16 mouse cellular contexts compared by ENCODE assay signal in genomic region chr1:127850075-127850610, GRCm38 (mm10). TPM values are rescaled to one million over a fixed set of nuclear protein-coding genes. Genes with fewer than 3 reads are reported as not detected.
DNase-seq lines count a peak whose midpoint lies in the region; ATAC-seq lines count a peak whose summit lies in the region.
"Had no signal": no experiment of that assay in that cellular context is flagged by ENCODE, and none has a peak within 500 bp of the region (broad histone marks: within the 10 kb centered on the region; RNA-seq: fewer than 3 reads in every experiment).

No protein-coding gene starts in this region.

- intact Hi-C loops in heart, postnatal 10 days (cut with DNase I) = no loop called here

- H3K27ac ChIP-seq in kidney, embryonic 14.5 days (ENCODE audit: low read depth, low read length) = 0 out of 2 replicates have a peak overlapping the region, but pooled peaks have one; percentile 6
- H3K27ac ChIP-seq in hindbrain, embryonic 14.5 days = no peak overlapping the region
- H3K27ac ChIP-seq in neural tube, embryonic 15.5 days (replicated peaks) = no peak overlapping the region
- H3K27ac ChIP-seq: forebrain, embryonic 10.5 days; hindbrain, postnatal 0 days; stomach, embryonic 15.5 days had no signal

- no peak overlapping the region for H3K4me3 ChIP-seq in kidney, embryonic 14.5 days (ENCODE audit: low read length)
- H3K4me3 ChIP-seq in hindbrain, embryonic 14.5 days (replicated peaks; ENCODE audit: low read length) = no peak overlapping the region
- H3K4me3 ChIP-seq in neural tube, embryonic 15.5 days (replicated peaks) = no peak overlapping the region
- H3K4me3 ChIP-seq: forebrain, embryonic 10.5 days; stomach, embryonic 15.5 days had no signal

- ATAC-seq in kidney, embryonic 14.5 days (ENCODE audit: low FRiP score, low TSS enrichment) = no peak
- ATAC-seq in hindbrain, embryonic 14.5 days (ENCODE audit: low FRiP score) = no peak
- ATAC-seq in neural tube, embryonic 15.5 days (ENCODE audit: low FRiP score) = no peak
- ATAC-seq: hindbrain, postnatal 0 days had no signal

- H3K27me3 ChIP-seq in kidney, embryonic 14.5 days (ENCODE audit: control insufficient read depth, insufficient read depth, low read length) = no peaks in the 10 kb centered on the region
- no peaks in the 10 kb centered on the region for H3K27me3 ChIP-seq in hindbrain, embryonic 14.5 days (ENCODE audit: control insufficient read depth, insufficient read depth, low read length)
- H3K27me3 ChIP-seq in neural tube, embryonic 15.5 days (replicated peaks) = no peaks in the 10 kb centered on the region
- H3K27me3 ChIP-seq: stomach, embryonic 15.5 days had no signal

- H3K9me3 ChIP-seq in kidney, embryonic 14.5 days (ENCODE audit: control insufficient read depth, low read length) = peaks cover 4% of the 10 kb centered on the region; the same call in 1 of the 2 replicates
- H3K9me3 ChIP-seq in hindbrain, embryonic 14.5 days (ENCODE audit: control insufficient read depth, low read length) = peaks cover 13% of the 10 kb centered on the region
- peaks cover 8% of the 10 kb centered on the region; the same call in 1 of the 2 replicates for H3K9me3 ChIP-seq in neural tube, embryonic 15.5 days (replicated peaks)
- H3K9me3 ChIP-seq: stomach, embryonic 15.5 days had no signal

- H3K4me1 ChIP-seq in kidney, embryonic 14.5 days (ENCODE audit: control insufficient read depth, insufficient read depth, low read length) = no peaks in the 10 kb centered on the region
- no peaks in the 10 kb centered on the region for H3K4me1 ChIP-seq in hindbrain, embryonic 14.5 days (replicated peaks; ENCODE audit: control insufficient read depth, insufficient read depth, low read length)
- H3K4me1 ChIP-seq in neural tube, embryonic 15.5 days = no peaks in the 10 kb centered on the region
- H3K4me1 ChIP-seq: forebrain, embryonic 10.5 days; stomach, embryonic 15.5 days had no signal

- no peaks in the 10 kb centered on the region for H3K36me3 ChIP-seq in kidney, embryonic 14.5 days (ENCODE audit: control insufficient read depth, insufficient read depth, low read length)
- H3K36me3 ChIP-seq in hindbrain, embryonic 14.5 days (replicated peaks; ENCODE audit: control insufficient read depth, insufficient read depth) = no peaks in the 10 kb centered on the region
- H3K36me3 ChIP-seq in neural tube, embryonic 15.5 days = no peaks in the 10 kb centered on the region
- H3K36me3 ChIP-seq: forebrain, embryonic 10.5 days; stomach, embryonic 15.5 days had no signal

- DNase-seq in kidney, adult 11 months = no peak
- DNase-seq in 3T3-L1 (ENCODE audit: low read depth, low spot score) (peak; percentile 88), NIH3T3 (ENCODE audit: low read depth) (peak; percentile 96)
- peak; percentile 17 to 20 for DNase-seq in heart, postnatal 10 days
- no peak for DNase-seq in hindbrain, embryonic 14.5 days (ENCODE audit: low spot score)
- no peak for DNase-seq in embryo, embryonic 10 days (ENCODE audit: low spot score)
- DNase-seq: gastrocnemius, postnatal 36 days; lung, postnatal 4 days; right cerebral cortex, adult 18-20 months had no signal

- H3K4me2 ChIP-seq in kidney, embryonic 14.5 days (replicated peaks; ENCODE audit: low read depth, low read length) = no peak overlapping the region
- H3K4me2 ChIP-seq in hindbrain, embryonic 14.5 days (replicated peaks) = no peak overlapping the region
- H3K4me2 ChIP-seq in neural tube, embryonic 15.5 days = no peak overlapping the region
- H3K4me2 ChIP-seq: stomach, embryonic 15.5 days had no signal

- H3K9ac ChIP-seq in kidney, embryonic 14.5 days (ENCODE audit: low read depth, low read length) = no peak overlapping the region
- H3K9ac ChIP-seq in hindbrain, embryonic 14.5 days = no peak overlapping the region
- H3K9ac ChIP-seq in neural tube, embryonic 15.5 days (replicated peaks) = no peak overlapping the region
- H3K9ac ChIP-seq: stomach, embryonic 15.5 days had no signal

- 65% methylated on average over 7 of the region's 7 CpGs for WGBS in kidney, embryonic 14.5 days
- 85% methylated on average over 7 of the region's 7 CpGs for WGBS in hindbrain, embryonic 14.5 days
- 81% methylated on average over 7 of the region's 7 CpGs for WGBS in neural tube, embryonic 15.5 days

RNA-seq across cellular contexts. Expression of gene Map3k19, which starts 4.7 kb away (rescaled TPM):
- polyA plus RNA-seq in kidney, embryonic 14.5 days (2014; fragmentation: Nextera tagmentation; extraction: Ambion mirVana) = not detected in 2 replicates
- under 1 TPM in 1 of 2 experiments, not detected in 1; 0.07 TPM for total RNA-seq in heart, postnatal 10 days (2021)
- polyA plus RNA-seq in hindbrain, embryonic 14.5 days (2014; fragmentation: Nextera tagmentation; extraction: Ambion mirVana) = 0.83 and 1.1 TPM in 2 replicates
- polyA plus RNA-seq in neural tube, embryonic 15.5 days (2015; fragmentation: Nextera tagmentation; extraction: Ambion mirVana) = 0.68 and 0.97 TPM in 2 replicates
- total RNA-seq: ES-E14; gastrocnemius, postnatal 36 days; liver, adult 2 months had no signal
- polyA plus RNA-seq: forebrain, embryonic 10.5 days; stomach, embryonic 15.5 days had no signal

RNA-seq across cellular contexts. Expression of gene Rab3gap1, which starts 18.4 kb away (rescaled TPM):
- 13.7 and 25.1 TPM in 2 replicates for polyA plus RNA-seq in kidney, embryonic 14.5 days (2014; fragmentation: Nextera tagmentation; extraction: Ambion mirVana)
- 10 to 100 TPM; 41.4 to 46.1 TPM for total RNA-seq in heart, postnatal 10 days (2021)
- 20.9 and 26.0 TPM in 2 replicates for polyA plus RNA-seq in hindbrain, embryonic 14.5 days (2014; fragmentation: Nextera tagmentation; extraction: Ambion mirVana)
- 21.5 and 22.5 TPM in 2 replicates for polyA plus RNA-seq in neural tube, embryonic 15.5 days (2015; fragmentation: Nextera tagmentation; extraction: Ambion mirVana)

Comparison
In these comparisons a context has a peak if more than half of its experiments do, and no peak if none do; other contexts are left out.
1. DNase-seq: peak in 3T3-L1 (single experiment), NIH3T3 (single experiment) and heart, postnatal 10 days (2 of 2); none in kidney, adult 11 months (single experiment), hindbrain, embryonic 14.5 days (single experiment) and embryo, embryonic 10 days (single experiment).